Comparison of ENCODE assay signal across 9 mouse cellular contexts in the genomic region with DNA sequence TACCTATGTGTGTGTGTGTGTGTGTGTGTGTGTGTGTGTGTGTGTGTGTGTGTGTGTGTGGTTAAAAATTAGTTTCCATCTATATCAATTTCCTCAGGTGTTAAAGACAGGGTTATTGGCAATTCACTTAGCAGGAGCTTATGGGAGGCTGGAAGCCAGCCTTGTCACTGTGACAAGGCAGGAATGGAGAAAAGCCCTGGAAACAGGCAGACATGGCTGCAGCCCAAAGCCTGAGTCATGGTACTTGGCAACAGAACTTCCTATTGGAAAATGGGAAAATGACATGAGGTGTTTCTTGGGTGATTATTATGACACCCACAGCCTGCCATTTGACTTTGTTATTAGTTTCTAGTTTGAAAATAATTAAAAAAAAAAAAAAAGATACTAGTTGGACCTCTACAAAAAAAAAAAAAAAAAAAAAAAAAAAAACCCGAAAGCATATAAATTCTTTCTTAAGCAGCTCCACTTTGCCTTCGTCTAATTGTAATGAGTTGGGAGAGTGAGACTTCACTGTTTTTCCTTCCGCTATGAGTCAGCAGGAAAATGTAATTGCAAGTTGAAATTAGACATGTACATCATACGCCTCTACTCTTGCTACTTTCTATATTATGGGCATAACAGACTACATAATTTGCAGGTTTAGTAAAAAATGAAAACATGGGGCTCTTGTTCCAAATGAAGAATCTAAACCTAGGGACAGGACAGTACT.
A peak's percentile ranks its signal among the peaks of the same experiment; 100 is the strongest.
DNase-seq lines count a peak whose midpoint lies in the region; ATAC-seq and TF ChIP-seq lines count a peak whose summit lies in the region.
"Had no signal": no experiment of that assay in that cellular context is flagged by ENCODE, and none has a peak within 500 bp of the region (broad histone marks: within the 10 kb centered on the region; RNA-seq: fewer than 3 reads in every experiment).

No protein-coding gene starts in this region.

- no peak for ATAC-seq in forebrain, postnatal 0 days

- no peaks in the 10 kb centered on the region for H3K36me3 ChIP-seq in forebrain, postnatal 0 days (ENCODE audit: insufficient read depth)
- H3K36me3 ChIP-seq in kidney, adult 2 months (ENCODE audit: control insufficient read depth, insufficient read depth, low read length), result no peaks in the 10 kb centered on the region
- H3K36me3 ChIP-seq: liver, embryonic 13.5 days had no signal

- TF ChIP-seq CTCF in forebrain, postnatal 0 days (IDR thresholded peaks at IDR 0.05; ENCODE audit: low read depth), result no peak
- TF ChIP-seq CTCF in kidney, adult 2 months (conservative IDR thresholded peaks at IDR 0.05; ENCODE audit: insufficient read depth, insufficient read length, low read depth, low read length), result no peak

- H3K4me1 ChIP-seq in forebrain, postnatal 0 days (ENCODE audit: insufficient read depth), result no peaks in the 10 kb centered on the region
- H3K4me1 ChIP-seq in kidney, adult 2 months (ENCODE audit: control insufficient read depth, insufficient read depth, low read length), result no peaks in the 10 kb centered on the region
- H3K4me1 ChIP-seq: liver, embryonic 13.5 days had no signal

- H3K9ac ChIP-seq in forebrain, postnatal 0 days, result no peak overlapping the region
- H3K9ac ChIP-seq: liver, embryonic 13.5 days had no signal

- 69% methylated on average over 4 of the region's 4 CpGs for WGBS in forebrain, postnatal 0 days
- WGBS in kidney, adult 2 months, result 86% methylated on average over 4 of the region's 4 CpGs

- no peak overlapping the region for H3K27ac ChIP-seq in forebrain, postnatal 0 days (ENCODE audit: low read depth, low read length)
- H3K27ac ChIP-seq in kidney, adult 2 months (ENCODE audit: insufficient read depth, low read depth, low read length), result no peak overlapping the region
- H3K27ac ChIP-seq: liver, embryonic 13.5 days had no signal

- H3K9me3 ChIP-seq in forebrain, postnatal 0 days (ENCODE audit: low read length), result no peaks in the 10 kb centered on the region
- H3K9me3 ChIP-seq: liver, embryonic 13.5 days had no signal

- no peak overlapping the region for H3K4me2 ChIP-seq in forebrain, postnatal 0 days (ENCODE audit: low read depth)
- H3K4me2 ChIP-seq: liver, embryonic 13.5 days had no signal

- peak; percentile 26 to 84 for DNase-seq in adrenal gland, adult (ENCODE audit: inconsistent age in 2 of 2, low spot score in 1 of 2)
- no peak for DNase-seq in adrenal gland, postnatal 4 days (ENCODE audit: low spot score in 2 of 2)
- peak; percentile 7 for DNase-seq in adipocyte (ENCODE audit: low spot score)
- peak; percentile 56 for DNase-seq in forebrain, postnatal 0 days
- peak; percentile 76 to 79 for DNase-seq in layer of hippocampus, postnatal 10 days (ENCODE audit: low spot score in 2 of 2)
- no peak for DNase-seq in kidney, adult 2 months
- no peak for DNase-seq in B cell, adult 2 months
- no peak for DNase-seq in thymus, postnatal 14 days
- DNase-seq: liver, embryonic 13.5 days had no signal

- no peak overlapping the region for H3K4me3 ChIP-seq in forebrain, postnatal 0 days (ENCODE audit: low read depth, low read length)
- no peak overlapping the region for H3K4me3 ChIP-seq in kidney, adult 2 months (ENCODE audit: insufficient read depth, low read depth, low read length)
- H3K4me3 ChIP-seq: liver, embryonic 13.5 days had no signal

- TF ChIP-seq POLR2A in kidney, adult 2 months (IDR thresholded peaks at IDR 0.05; ENCODE audit: low read depth, low read length), result no peak

- H3K27me3 ChIP-seq in forebrain, postnatal 0 days (ENCODE audit: insufficient read depth, low read length), result no peaks in the 10 kb centered on the region
- H3K27me3 ChIP-seq in kidney, adult 2 months (replicated peaks; ENCODE audit: control insufficient read depth, insufficient read depth, low read length), result no peaks in the 10 kb centered on the region
- H3K27me3 ChIP-seq: liver, embryonic 13.5 days had no signal

Comparison
In these comparisons a context has a peak if more than half of its experiments do, and no peak if none do; other contexts are left out.
1. DNase-seq: peak in adrenal gland, adult (2 of 2), adipocyte (single experiment), forebrain, postnatal 0 days (single experiment) and layer of hippocampus, postnatal 10 days (2 of 2); none in adrenal gland, postnatal 4 days (0 of 2), kidney, adult 2 months (single experiment), B cell, adult 2 months (0 of 2) and thymus, postnatal 14 days (single experiment).